Mouse (Mus musculus) ES-Bruce4 (cell line): ENCODE measurements around the gene Hoga1.

Experiments used
- CTCF ChIP-seq: IDR thresholded peaks from one replicate; pipeline ENCODE4 v1.8.1; 2011; ENCODE audit warnings: low read depth, low read length
- EP300 ChIP-seq: IDR thresholded peaks from 2 replicates; pipeline ENCODE4 v1.6.1; 2011; ENCODE audit warnings: low read depth, low read length; ENCODE audit not compliant: insufficient read depth

- TF ChIP-seq CTCF (no peak), EP300 (no peak)
These were observed 30.4 kb upstream of the Hoga1 start for GRCm38 (mm10) chr19:42015001-42015400.
